ENCODE assay signal across 8 mouse cellular contexts in the genomic region with DNA sequence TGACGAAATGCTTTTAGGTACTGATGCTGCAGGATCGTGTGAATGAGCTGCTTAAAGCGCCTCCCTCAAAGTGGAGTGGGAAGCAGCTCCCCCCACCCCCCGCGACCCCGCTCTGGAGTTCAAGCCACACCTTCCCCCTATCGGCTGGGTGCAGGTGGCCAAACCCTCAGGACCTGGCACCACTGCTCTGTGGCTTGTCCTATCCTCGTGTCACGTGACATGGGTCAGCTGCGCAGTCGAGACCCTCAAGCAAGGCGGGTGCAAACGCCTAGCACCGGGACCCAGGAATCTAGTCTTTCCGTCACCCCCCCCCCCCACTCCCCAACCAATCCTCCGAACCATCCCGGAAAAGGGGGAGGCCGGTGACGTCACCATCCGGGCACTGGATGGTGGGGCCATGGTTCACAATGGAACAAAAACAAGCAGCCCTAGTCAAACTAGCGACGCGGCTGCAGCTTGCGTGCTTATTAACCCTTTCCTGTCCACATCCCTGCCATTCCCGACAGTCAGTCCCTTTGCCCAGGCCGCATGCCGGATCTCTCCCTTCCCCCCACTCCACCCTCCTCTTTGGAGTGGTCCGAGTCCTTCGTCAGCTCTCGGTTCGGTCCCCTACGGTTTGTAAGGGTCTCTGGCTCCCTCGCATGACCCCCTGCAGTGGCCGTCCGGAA. TPM values are rescaled to one million over a fixed set of nuclear protein-coding genes. Genes with fewer than 3 reads are reported as not detected.
DNase-seq lines count a peak whose midpoint lies in the region; ATAC-seq and TF ChIP-seq lines count a peak whose summit lies in the region.

No protein-coding gene starts in this region.

- H3K27ac ChIP-seq in embryonic facial prominence, embryonic 13.5 days: peak overlapping the region; percentile 93
- peak overlapping the region; percentile 97 for H3K27ac ChIP-seq in heart, adult 2 months
- H3K27ac ChIP-seq in limb, embryonic 14.5 days (replicated peaks; ENCODE audit: low read depth, low read length): peak overlapping the region; percentile 96
- H3K27ac ChIP-seq in midbrain, embryonic 16.5 days (ENCODE audit: low read length): peak overlapping the region; percentile 95

- H3K4me3 ChIP-seq in embryonic facial prominence, embryonic 13.5 days: peak overlapping the region; percentile 68
- peak overlapping the region; percentile 60 for H3K4me3 ChIP-seq in heart, adult 2 months
- peak overlapping the region; percentile 64 for H3K4me3 ChIP-seq in limb, embryonic 14.5 days (replicated peaks; ENCODE audit: low read length)
- peak overlapping the region; percentile 72 for H3K4me3 ChIP-seq in midbrain, embryonic 16.5 days (ENCODE audit: low read depth, low read length)

- no peak for TF ChIP-seq EP300 in heart, adult 2 months (IDR thresholded peaks at IDR 0.05; ENCODE audit: insufficient read depth, low read depth, low read length)

- H3K27me3 ChIP-seq in embryonic facial prominence, embryonic 13.5 days: peaks cover 20% of the 10 kb centered on the region
- no peaks in the 10 kb centered on the region for H3K27me3 ChIP-seq in heart, adult 2 months (ENCODE audit: control insufficient read depth, insufficient read depth, low read length)
- 0 out of 2 replicates have a peak, but pooled peaks cover 4% of the 10 kb centered on the region for H3K27me3 ChIP-seq in limb, embryonic 14.5 days (ENCODE audit: control insufficient read depth, insufficient read depth, low read length)
- H3K27me3 ChIP-seq in midbrain, embryonic 16.5 days (ENCODE audit: control insufficient read depth, insufficient read depth, low read depth, low read length): no peaks in the 10 kb centered on the region

- TF ChIP-seq CTCF in heart, adult 2 months (IDR thresholded peaks at IDR 0.05): no peak

- TF ChIP-seq POLR2A in heart, adult 2 months (IDR thresholded peaks at IDR 0.05; ENCODE audit: insufficient read depth, low read depth, low read length): peak; percentile 35; the same call in 1 of the 2 replicates
- TF ChIP-seq POLR2A in limb, embryonic 14.5 days (IDR thresholded peaks at IDR 0.05; ENCODE audit: borderline replicate concordance, extremely low read depth, insufficient read depth, insufficient read length): 0 out of 2 replicates have a peak, but pooled peaks have one; percentile 6

- H3K4me2 ChIP-seq in embryonic facial prominence, embryonic 13.5 days: peak overlapping the region; percentile 50
- H3K4me2 ChIP-seq in limb, embryonic 14.5 days (replicated peaks; ENCODE audit: low read depth, low read length, severe bottlenecking): peak overlapping the region; percentile 38
- H3K4me2 ChIP-seq in midbrain, embryonic 16.5 days (ENCODE audit: low read length): peak overlapping the region; percentile 50

- peak; percentile 86 for DNase-seq in 3134 (ENCODE audit: extremely low read depth, insufficient read length, low spot score)
- DNase-seq in adrenal gland, postnatal 25 days: peak; percentile 90
- DNase-seq in heart, adult 2 months: peak; percentile 90 to 91
- DNase-seq in kidney, adult 8-10 months: peak; percentile 87 to 89
- peak; percentile 90 for DNase-seq in limb, embryonic 14.5 days (ENCODE audit: low spot score)
- peak; percentile 73 to 78 for DNase-seq in spleen, postnatal 36 days (ENCODE audit: low spot score in 2 of 2)

- peak overlapping the region; percentile 70 for H3K9ac ChIP-seq in embryonic facial prominence, embryonic 13.5 days
- H3K9ac ChIP-seq in heart, adult 2 months (ENCODE audit: low read depth, low read length): peak overlapping the region; percentile 86
- H3K9ac ChIP-seq in limb, embryonic 14.5 days (ENCODE audit: low read depth, low read length, severe bottlenecking): peak overlapping the region; percentile 55
- peak overlapping the region; percentile 88 for H3K9ac ChIP-seq in midbrain, embryonic 16.5 days (ENCODE audit: low read depth, low read length)

- intact Hi-C loops in heart, adult 2 months (cut with DNase I): loop anchor here (2.0 to 10.0 kb wide), 3 partner anchors 210 to 396 kb away; partner anchors contain the start of genes 1810030O07Rik, Ddx3x and Med14

- peak; percentile 86 for ATAC-seq in embryonic facial prominence, embryonic 13.5 days (ENCODE audit: insufficient number of reproducible peaks, insufficient read depth, low FRiP score, low TSS enrichment, low read depth)
- peak; percentile 88 for ATAC-seq in limb, embryonic 14.5 days (ENCODE audit: low FRiP score, low read depth)
- ATAC-seq in midbrain, embryonic 16.5 days: peak; percentile 93

- 22% methylated on average over 35 of the region's 35 CpGs for WGBS in embryonic facial prominence, embryonic 13.5 days
- 14% methylated on average over 33 of the region's 35 CpGs for WGBS in heart, adult 2 months
- WGBS in limb, embryonic 14.5 days: 16% methylated on average over 34 of the region's 35 CpGs
- WGBS in midbrain, embryonic 16.5 days: 18% methylated on average over 35 of the region's 35 CpGs

- no peaks in the 10 kb centered on the region for H3K9me3 ChIP-seq in embryonic facial prominence, embryonic 13.5 days
- no peaks in the 10 kb centered on the region for H3K9me3 ChIP-seq in limb, embryonic 14.5 days (ENCODE audit: control insufficient read depth, low read length)
- H3K9me3 ChIP-seq in midbrain, embryonic 16.5 days (replicated peaks; ENCODE audit: control insufficient read depth, low read length, poor library complexity, severe bottlenecking): no peaks in the 10 kb centered on the region

- no peaks in the 10 kb centered on the region for H3K4me1 ChIP-seq in embryonic facial prominence, embryonic 13.5 days
- H3K4me1 ChIP-seq in heart, adult 2 months (ENCODE audit: control insufficient read depth, insufficient read depth, low read length): no peaks in the 10 kb centered on the region
- H3K4me1 ChIP-seq in limb, embryonic 14.5 days (ENCODE audit: control insufficient read depth, insufficient read depth, low read length): no peaks in the 10 kb centered on the region
- no peaks in the 10 kb centered on the region for H3K4me1 ChIP-seq in midbrain, embryonic 16.5 days (ENCODE audit: control insufficient read depth, insufficient read depth, low read length)

- no peaks in the 10 kb centered on the region for H3K36me3 ChIP-seq in embryonic facial prominence, embryonic 13.5 days
- H3K36me3 ChIP-seq in heart, adult 2 months (ENCODE audit: control insufficient read depth, insufficient read depth, low read length): peaks cover 3% of the 10 kb centered on the region
- no peaks in the 10 kb centered on the region for H3K36me3 ChIP-seq in limb, embryonic 14.5 days (ENCODE audit: control insufficient read depth, insufficient read depth, low read length)
- H3K36me3 ChIP-seq in midbrain, embryonic 16.5 days (ENCODE audit: control insufficient read depth, insufficient read depth, low read length): no peaks in the 10 kb centered on the region

- no peaks in the 10 kb centered on the region for H3K79me2 ChIP-seq in heart, adult 2 months (replicated peaks; ENCODE audit: control insufficient read depth, insufficient read depth, low read length)

RNA-seq across cellular contexts. Expression of gene Usp9x, which starts 0.6 kb away (rescaled TPM):
- 186 and 209 TPM in 2 replicates for total RNA-seq in adrenal gland, postnatal 25 days (2021)
- 28.8 and 31.7 TPM in 2 replicates for polyA plus RNA-seq in embryonic facial prominence, embryonic 13.5 days (2015; fragmentation: Nextera tagmentation; extraction: Ambion mirVana)
- total RNA-seq in heart, adult 2 months (2021): 100 to 1,000 TPM; 142 to 170 TPM
- 17.7 and 35.3 TPM in 2 replicates for polyA plus RNA-seq in heart, adult 2 months (2012; rRNA removed)
- polyA plus RNA-seq in limb, embryonic 14.5 days (2012; rRNA removed): 33.0 and 38.2 TPM in 2 replicates
- polyA plus RNA-seq in limb, embryonic 14.5 days (2014; fragmentation: Nextera tagmentation; extraction: Ambion mirVana): 55.5 and 58.4 TPM in 2 replicates
- 35.2 and 41.4 TPM in 2 replicates for polyA plus RNA-seq in midbrain, embryonic 16.5 days (2015; fragmentation: Nextera tagmentation; extraction: Ambion mirVana)

Comparison
In these comparisons a context has a peak if more than half of its experiments do, and no peak if none do; other contexts are left out.
1. Peak in every context shown above with its lines: DNase-seq, ATAC-seq, H3K4me3 ChIP-seq and H3K27ac ChIP-seq.